Mouse (Mus musculus): ENCODE results near the gene Apba2.

Gene Apba2

GRCm38 (mm10) chr7:64533374-64533773, 31.9 kb downstream of the Apba2 start:
- no peak for DNase-seq

- no peak for DNase-seq
Observed at GRCm38 (mm10) chr7:64535269-64535668, 33.8 kb downstream of the Apba2 start.

GRCm38 (mm10) chr7:64539450-64540148, 38.1 kb downstream of the Apba2 start:
- DNase-seq = no peak

- DNase-seq = no peak
Observed at GRCm38 (mm10) chr7:64546801-64547200, 45.3 kb downstream of the Apba2 start.

GRCm38 (mm10) chr7:64550856-64551255, 49.4 kb downstream of the Apba2 start:
- DNase-seq = no peak

- no peak for DNase-seq
Observed at GRCm38 (mm10) chr7:64552523-64553190, 51.2 kb downstream of the Apba2 start.

GRCm38 (mm10) chr7:64561711-64562498, 60.4 kb downstream of the Apba2 start:
- DNase-seq = peak; percentile 37

- DNase-seq = no peak
Observed at GRCm38 (mm10) chr7:64564891-64565571, 63.5 kb downstream of the Apba2 start.

GRCm38 (mm10) chr7:64566371-64567243, 65.1 kb downstream of the Apba2 start:
- no peak for DNase-seq

- no peak for DNase-seq
Observed at GRCm38 (mm10) chr7:64568722-64569121, 67.2 kb downstream of the Apba2 start.

GRCm38 (mm10) chr7:64569676-64570075, 68.2 kb downstream of the Apba2 start:
- DNase-seq = no peak

- DNase-seq = no peak
Observed at GRCm38 (mm10) chr7:64570914-64571313, 69.4 kb downstream of the Apba2 start.

- DNase-seq = no peak
Observed at GRCm38 (mm10) chr7:64574144-64574543, 72.6 kb downstream of the Apba2 start.

GRCm38 (mm10) chr7:64576519-64576951, 75.0 kb downstream of the Apba2 start:
- DNase-seq = no peak

- no peak for DNase-seq
Observed at GRCm38 (mm10) chr7:64578176-64578575, 76.7 kb downstream of the Apba2 start.

- DNase-seq = no peak
Observed at GRCm38 (mm10) chr7:64579887-64580286, 78.4 kb downstream of the Apba2 start.

- no peak for DNase-seq
Observed at GRCm38 (mm10) chr7:64580293-64580692, 78.8 kb downstream of the Apba2 start.

GRCm38 (mm10) chr7:64582358-64582757, 80.9 kb downstream of the Apba2 start:
- DNase-seq = no peak

- no peak for DNase-seq
Observed at GRCm38 (mm10) chr7:64583670-64584121, 82.2 kb downstream of the Apba2 start.

- no peak for DNase-seq
Observed at GRCm38 (mm10) chr7:64586133-64586532, 84.6 kb downstream of the Apba2 start.

GRCm38 (mm10) chr7:64586571-64586970, 85.1 kb downstream of the Apba2 start:
- no peak for DNase-seq
